Mouse (Mus musculus): Measurements from ENCODE around the gene Hist2h2ac. TPM values are rescaled to one million over a fixed set of nuclear protein-coding genes. Genes with fewer than 3 reads are reported as not detected.
"Not testable (repeated sequence)": the region's sequence is repeated elsewhere in the genome, so short reads cannot be mapped to it uniquely, and the experiment has no call there.

Gene Hist2h2ac
- polyA plus RNA-seq, 1 experiment from 2014 or later: 11.6 TPM

- H3K27ac ChIP-seq (replicated peaks): peak within 1 kb of the TSS; percentile 79
- 0% methylated on average over 11 of the region's 47 CpGs for WGBS
Measured at GRCm38 (mm10) chr3:96246427-96246856, 25.8 kb upstream of the Hist2h2ac start, which contains the start of gene Hist2h3c1. Hist2h3c1 (plus strand) TSS chr3:96246685.

GRCm38 (mm10) chr3:96246018-96246417, 25.3 kb upstream of the Hist2h2ac start:
- peaks cover 27% of the 10 kb centered on the region for H3K4me1 ChIP-seq
- not testable (repeated sequence) for H3K27me3 ChIP-seq; ATAC-seq (ENCODE audit: low FRiP score, low read depth); H3K36me3 ChIP-seq; H3K9me3 ChIP-seq
- peak overlapping the region; percentile 43 for H3K4me2 ChIP-seq (replicated peaks)
- H3K9ac ChIP-seq (replicated peaks): 0 out of 2 replicates have a peak overlapping the region, but pooled peaks have one; percentile 52
- peak overlapping the region; percentile 79 for H3K27ac ChIP-seq (replicated peaks)
- H3K4me3 ChIP-seq: peak overlapping the region; percentile 36
- under 1% methylated on average over 10 of the region's 21 CpGs for WGBS

More at GRCm38 (mm10) chr3:96246427-96246856, 25.8 kb upstream of the Hist2h2ac start, which contains the start of gene Hist2h3c1:
- Histone ChIP-seq H3K9ac (replicated peaks) (peak within 1 kb of the TSS; percentile 56; the same call in 1 of the 2 replicates), H3K4me3 (peak within 1 kb of the TSS; percentile 41), H3K4me2 (replicated peaks) (peak within 1 kb of the TSS; percentile 55), H3K4me1 (peaks cover 27% of the 10 kb centered on the region)
- not testable (repeated sequence) for H3K27me3 ChIP-seq, H3K36me3 ChIP-seq, H3K9me3 ChIP-seq
- peak; percentile 94 for ATAC-seq (ENCODE audit: low FRiP score, low read depth)

GRCm38 (mm10) chr3:96245003-96245886, 24.6 kb upstream of the Hist2h2ac start, which contains the start of gene Hist2h2aa1:
Hist2h2aa1 (plus strand) TSS chr3:96245497.
- H3K9me3 ChIP-seq, H3K36me3 ChIP-seq, H3K27me3 ChIP-seq: not testable (repeated sequence)
- Histone ChIP-seq H3K4me1 (peaks cover 31% of the 10 kb centered on the region), H3K27ac (replicated peaks) (peak within 1 kb of the TSS; percentile 98), H3K9ac (replicated peaks) (peak within 1 kb of the TSS; percentile 73), H3K4me3 (peak within 1 kb of the TSS; percentile 50), H3K4me2 (replicated peaks) (peak within 1 kb of the TSS; percentile 65)
- peak; percentile 82 for ATAC-seq (ENCODE audit: low FRiP score, low read depth)
- WGBS: under 1% methylated on average over 41 of the region's 88 CpGs

- no peaks in the 10 kb centered on the region for H3K9me3 ChIP-seq
- no peaks in the 10 kb centered on the region for H3K36me3 ChIP-seq
- 84% methylated on average over 7 of the region's 7 CpGs for WGBS
- 0 out of 2 replicates have a peak overlapping the region, but pooled peaks have one; percentile 50 for H3K4me3 ChIP-seq
- H3K27ac ChIP-seq (replicated peaks): peak overlapping the region; percentile 98
- peaks cover 31% of the 10 kb centered on the region for H3K4me1 ChIP-seq
- peak overlapping the region; percentile 65 for H3K4me2 ChIP-seq (replicated peaks)
- H3K9ac ChIP-seq (replicated peaks): peak overlapping the region; percentile 73
- no peak for ATAC-seq (ENCODE audit: low FRiP score, low read depth)
- H3K27me3 ChIP-seq: no peaks in the 10 kb centered on the region
Measured at GRCm38 (mm10) chr3:96243921-96244572, 23.4 kb upstream of the Hist2h2ac start.

- 75% methylated on average over 9 of the region's 9 CpGs for whole genome bisulfite sequencing
- peaks cover 28% of the 10 kb centered on the region for H3K4me1 ChIP-seq
- H3K4me3 ChIP-seq: peak overlapping the region; percentile 19; the same call in 1 of the 2 replicates
- H3K4me2 ChIP-seq (replicated peaks): peak overlapping the region; percentile 42
- peak overlapping the region; percentile 41; the same call in 1 of the 2 replicates for H3K9ac ChIP-seq (replicated peaks)
- peak overlapping the region; percentile 88 for H3K27ac ChIP-seq (replicated peaks)
- H3K36me3 ChIP-seq: no peaks in the 10 kb centered on the region
- no peaks in the 10 kb centered on the region for H3K9me3 ChIP-seq
- ATAC-seq (ENCODE audit: low FRiP score, low read depth): no peak
- H3K27me3 ChIP-seq: no peaks in the 10 kb centered on the region
Measured at GRCm38 (mm10) chr3:96240799-96241197, 20.1 kb upstream of the Hist2h2ac start.

GRCm38 (mm10) chr3:96239949-96240798, 19.5 kb upstream of the Hist2h2ac start, which contains the start of gene Hist2h2aa2:
Hist2h2aa2 (minus strand) TSS chr3:96240276.
- Histone ChIP-seq H3K9ac (replicated peaks) (peak within 1 kb of the TSS; percentile 50; the same call in 1 of the 2 replicates), H3K4me1 (peaks cover 28% of the 10 kb centered on the region), H3K27ac (replicated peaks) (peak within 1 kb of the TSS; percentile 88), H3K4me3 (peak within 1 kb of the TSS; percentile 38), H3K4me2 (replicated peaks) (peak within 1 kb of the TSS; percentile 45)
- H3K27me3 ChIP-seq, H3K9me3 ChIP-seq, H3K36me3 ChIP-seq: not testable (repeated sequence)
- 4% methylated on average over 37 of the region's 85 CpGs for WGBS
- peak; percentile 77 for ATAC-seq (ENCODE audit: low FRiP score, low read depth)

GRCm38 (mm10) chr3:96238954-96239793, 18.5 kb upstream of the Hist2h2ac start, which contains the start of gene Hist2h3c2:
Hist2h3c2 (minus strand) TSS chr3:96239127.
- not testable (repeated sequence) for H3K27me3 ChIP-seq, H3K9me3 ChIP-seq, H3K36me3 ChIP-seq
- Histone ChIP-seq H3K4me1 (peaks cover 23% of the 10 kb centered on the region), H3K4me3 (peak within 1 kb of the TSS; percentile 47), H3K27ac (replicated peaks) (peak within 1 kb of the TSS; percentile 79), H3K9ac (replicated peaks) (peak within 1 kb of the TSS; percentile 60), H3K4me2 (replicated peaks) (peak within 1 kb of the TSS; percentile 57)
- peak; percentile 95 for ATAC-seq (ENCODE audit: low FRiP score, low read depth)
- WGBS: under 1% methylated on average over 11 of the region's 68 CpGs

- peak overlapping the region; percentile 72 for H3K27ac ChIP-seq (replicated peaks)
- no peaks in the 10 kb centered on the region for H3K9me3 ChIP-seq
- WGBS: under 1% methylated on average over 12 of the region's 12 CpGs
- peak overlapping the region; percentile 60 for H3K9ac ChIP-seq (replicated peaks)
- no peaks in the 10 kb centered on the region for H3K27me3 ChIP-seq
- peak overlapping the region; percentile 47 for H3K4me3 ChIP-seq
- ATAC-seq (ENCODE audit: low FRiP score, low read depth): no peak
- H3K4me2 ChIP-seq (replicated peaks): peak overlapping the region; percentile 57
- H3K4me1 ChIP-seq: peaks cover 19% of the 10 kb centered on the region
- no peaks in the 10 kb centered on the region for H3K36me3 ChIP-seq
Measured at GRCm38 (mm10) chr3:96237904-96238511, 17.3 kb upstream of the Hist2h2ac start.

GRCm38 (mm10) chr3:96237335-96237903, 16.7 kb upstream of the Hist2h2ac start:
- no peaks in the 10 kb centered on the region for H3K27me3 ChIP-seq

GRCm38 (mm10) chr3:96236834-96237334, 16.2 kb upstream of the Hist2h2ac start:
- H3K4me2 ChIP-seq (replicated peaks): peak overlapping the region; percentile 57
- ATAC-seq (ENCODE audit: low FRiP score, low read depth): no peak
- no peaks in the 10 kb centered on the region for H3K36me3 ChIP-seq
- H3K9me3 ChIP-seq: no peaks in the 10 kb centered on the region
- peak overlapping the region; percentile 72; the same call in 1 of the 2 replicates for H3K27ac ChIP-seq (replicated peaks)
- peaks cover 19% of the 10 kb centered on the region for H3K4me1 ChIP-seq
- H3K27me3 ChIP-seq: no peaks in the 10 kb centered on the region
- peak overlapping the region; percentile 47 for H3K4me3 ChIP-seq
- 87% methylated on average over 4 of the region's 4 CpGs for WGBS
- peak overlapping the region; percentile 60; the same call in 1 of the 2 replicates for H3K9ac ChIP-seq (replicated peaks)

More at GRCm38 (mm10) chr3:96237335-96237903, 16.7 kb upstream of the Hist2h2ac start:
- Histone ChIP-seq H3K9me3 (no peaks in the 10 kb centered on the region), H3K4me3 (peak overlapping the region; percentile 47), H3K4me1 (peaks cover 19% of the 10 kb centered on the region), H3K4me2 (replicated peaks) (peak overlapping the region; percentile 57), H3K9ac (replicated peaks) (peak overlapping the region; percentile 60), H3K27ac (replicated peaks) (peak overlapping the region; percentile 72), H3K36me3 (no peaks in the 10 kb centered on the region)
- no peak for ATAC-seq (ENCODE audit: low FRiP score, low read depth)
- WGBS: 30% methylated on average over 7 of the region's 7 CpGs
